Mouse (Mus musculus) ES-CJ7 (cell line): ENCODE measurements at regions not wholly inside any gene's neighbourhood (a gene's known extent, or its start where the extent isn't known, plus 50 kb on each side); places are given as distances from the start of the nearest gene placed in this dataset.

Experiments used
- DNase-seq: peaks from one replicate; pipeline ENCODE4 v3.0.0; 2011; ENCODE audit warnings: low read depth, low spot score

- peak; percentile 76 for DNase-seq
Measured at GRCm38 (mm10) chr10:95622879-95623517, 50.3 kb downstream of the Anapc15-ps start.

DNA sequence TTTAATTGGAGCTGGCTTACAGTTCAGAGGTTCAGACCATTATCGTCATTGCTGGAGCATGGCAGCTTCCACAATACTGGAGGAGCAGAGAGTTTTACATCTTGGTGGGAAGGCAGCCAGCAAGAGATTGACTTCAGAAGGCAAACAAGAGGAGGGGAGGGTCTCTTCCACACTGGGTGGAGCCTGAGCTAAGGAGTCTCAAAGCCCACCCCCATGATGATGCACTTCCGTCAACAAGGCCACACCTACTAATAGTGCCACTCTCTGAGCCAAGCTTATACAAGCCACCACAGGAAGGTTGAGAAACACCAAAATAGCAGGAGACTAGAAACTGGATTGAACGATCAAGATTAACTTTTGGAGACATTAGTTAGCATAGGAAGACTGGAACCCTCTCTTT is 52.5 kb downstream of the Anapc15-ps start:
- DNase-seq, result peak; percentile 73

GRCm38 (mm10) chr10:95619601-95620000 is 53.6 kb downstream of the Anapc15-ps start:
- DNase-seq, result no peak

- DNase-seq, result no peak
Measured at GRCm38 (mm10) chr10:95618451-95619079, 54.6 kb upstream of the Nudt4 start.

GRCm38 (mm10) chr10:95616821-95617220 is 52.9 kb upstream of the Nudt4 start:
- no peak for DNase-seq

DNA sequence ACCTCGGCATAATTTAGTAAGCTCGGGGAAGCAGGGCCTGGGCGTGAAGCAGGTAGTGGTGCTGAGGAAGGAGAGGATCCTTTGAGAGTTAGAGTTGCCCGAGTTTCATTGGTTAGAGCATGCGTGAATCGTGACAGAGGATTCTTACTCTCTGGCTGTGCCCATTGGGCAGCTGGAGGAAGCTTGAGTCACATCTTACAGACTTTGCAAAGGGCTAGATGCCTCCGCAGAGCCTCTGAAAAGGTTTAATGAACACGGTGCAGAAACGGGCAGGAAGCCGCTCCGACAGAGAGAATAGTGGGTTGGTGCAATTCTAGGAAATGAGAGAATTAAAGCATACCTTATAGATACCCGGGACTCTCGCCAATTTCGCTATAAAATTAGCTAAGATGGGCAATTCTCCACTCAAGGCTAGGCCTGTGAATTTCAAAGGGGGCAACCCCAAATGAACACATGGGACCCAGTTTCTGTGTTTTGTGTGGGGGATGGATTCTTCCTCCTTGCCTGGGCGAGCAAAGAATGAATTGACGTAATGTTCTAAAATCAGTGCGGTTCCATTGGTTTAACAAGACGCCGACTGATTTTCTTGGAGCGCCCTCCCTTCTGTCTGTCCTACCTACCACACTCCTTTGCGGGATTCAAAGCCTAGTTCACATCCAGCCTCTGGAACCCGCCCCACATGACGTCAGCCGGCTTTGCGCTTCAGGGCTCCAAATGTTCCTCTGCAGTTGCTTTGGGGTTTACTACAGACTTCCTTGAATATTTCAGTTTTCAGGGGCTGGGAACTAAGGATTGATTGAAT is 52.1 kb upstream of the Nudt4 start:
- peak; percentile 65 for DNase-seq
